Mouse (Mus musculus) embryonic facial prominence, embryonic 14.5 days (tissue): ENCODE measurements around the gene 4931428F04Rik. TPM values are rescaled to one million over a fixed set of nuclear protein-coding genes. Genes with fewer than 3 reads are reported as not detected.
A peak's percentile ranks its signal among the peaks of the same experiment; 100 is the strongest.

Source experiments
- ATAC-seq: fragments of 200-750 bp; cut with Nextera tagmentation; 2 replicates; pipeline ENCODE4 v1.8.0; 2017; ENCODE audit warnings: low read depth, moderate number of reproducible peaks, moderate TSS enrichment
- DNase-seq: peaks from one replicate; pipeline ENCODE4 v3.0.0-alpha.2; 2015; ENCODE audit warnings: low spot score
- H3K27ac ChIP-seq: fragments of 300-500 bp; sonication (generic); replicated peaks from 2 replicates; pipeline ENCODE4 v1.5.1; 2014; ENCODE audit warnings: low read depth, mild to moderate bottlenecking, low read length, moderate library complexity
- H3K27me3 ChIP-seq: fragments of 300-500 bp; sonication (generic); replicated peaks from 2 replicates; pipeline ENCODE4 v1.6.1; 2014; ENCODE audit warnings: low read length; ENCODE audit not compliant: control insufficient read depth, insufficient read depth
- H3K36me3 ChIP-seq: fragments of 300-500 bp; sonication (generic); 2 replicates; pipeline ENCODE4 v1.6.1; 2014; ENCODE audit warnings: low read length, mixed read lengths; ENCODE audit not compliant: control insufficient read depth, insufficient read depth
- H3K4me1 ChIP-seq: fragments of 300-500 bp; sonication (generic); 2 replicates; pipeline ENCODE4 v1.6.1; 2014; ENCODE audit warnings: antibody characterized with exemption, low read length; ENCODE audit not compliant: control insufficient read depth, insufficient read depth
- H3K4me2 ChIP-seq: fragments of 300-500 bp; sonication (generic); 2 replicates; pipeline ENCODE4 v1.6.1; 2014; ENCODE audit warnings: low read depth, mild to moderate bottlenecking, low read length, moderate library complexity, mixed read lengths
- H3K4me3 ChIP-seq: fragments of 300-500 bp; sonication (generic); 2 replicates; pipeline ENCODE4 v1.5.1; 2014; ENCODE audit warnings: low read depth, mild to moderate bottlenecking, low read length
- H3K9ac ChIP-seq: fragments of 300-500 bp; sonication (generic); 2 replicates; pipeline ENCODE4 v1.6.1; 2014; ENCODE audit warnings: low read depth, mild to moderate bottlenecking, low read length, moderate library complexity, mixed read lengths
- H3K9me3 ChIP-seq: fragments of 300-500 bp; sonication (generic); 2 replicates; pipeline ENCODE4 v1.6.1; 2016; ENCODE audit warnings: low read length; ENCODE audit not compliant: control insufficient read depth
- WGBS: fragments of 180-500 bp; shearing (Covaris S2); extraction: QIAGEN DNeasy Blood & Tissue Kit; methylation state at CpG from one replicate; pipeline ENCODE4 v1.1.7; 2014; 5-methylcytosine and 5-hydroxymethylcytosine counted together
- polyA plus RNA-seq: library from polyadenylated mRNA; unstranded; fragments of >200 nt; fragmentation: Nextera tagmentation; extraction: Ambion mirVana; gene quantifications from 2 replicates; pipeline ENCODE4 v1.2.1, GENCODE M21; 2014

The 4931428F04Rik gene
- 8.1 and 10.6 TPM in 2 replicates for polyA plus RNA-seq

DNA sequence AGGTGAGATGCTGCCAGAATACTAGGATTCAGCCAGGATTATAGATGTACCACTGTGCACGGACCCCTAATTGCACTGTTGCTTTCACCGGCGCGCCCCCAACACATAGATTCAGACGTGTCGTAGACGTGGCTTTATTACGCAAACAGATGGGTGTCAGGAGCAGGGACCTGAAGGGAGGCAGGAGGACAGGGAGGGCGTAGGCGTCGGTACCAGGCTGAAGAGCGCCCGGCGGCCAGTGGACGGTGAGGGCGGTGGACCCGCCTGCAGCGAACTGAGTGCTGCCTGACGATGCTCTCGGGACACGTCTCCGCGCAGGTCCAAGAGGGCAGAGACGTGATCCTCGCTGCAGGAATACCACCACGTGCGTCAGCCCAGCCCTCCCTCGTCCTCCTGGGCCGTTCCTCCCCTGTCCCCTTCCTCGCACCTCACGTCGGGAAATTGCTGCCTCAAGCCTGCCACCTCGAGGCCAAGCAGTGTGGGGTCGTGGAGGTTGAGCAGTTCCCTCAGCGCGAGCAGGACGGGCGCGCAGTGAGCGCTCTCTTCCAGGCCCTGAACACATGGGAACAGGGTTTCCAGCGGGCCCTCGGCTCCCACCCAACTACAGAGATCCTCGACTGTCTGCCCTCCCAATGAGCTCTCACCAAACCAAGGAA is at the start of gene 4931428F04Rik:
4931428F04Rik (minus strand) TSS at position 60 of the 656 bp plus-strand sequence.
- DNase-seq (peak; percentile 51), ATAC-seq (peak; percentile 17; the same call in 1 of the 2 replicates)
- Histone ChIP-seq H3K9me3 (no peaks in the 10 kb centered on the region), H3K4me1 (peaks cover 9% of the 10 kb centered on the region; the same call in 1 of the 2 replicates), H3K4me2 (peak within 1 kb of the TSS; percentile 64), H3K9ac (peak within 1 kb of the TSS; percentile 68), H3K27ac (peak within 1 kb of the TSS; percentile 76), H3K27me3 (peaks cover 11% of the 10 kb centered on the region), H3K36me3 (0 out of 2 replicates have a peak, but pooled peaks cover 6% of the 10 kb centered on the region), H3K4me3 (peak within 1 kb of the TSS; percentile 57)
- 2% methylated on average over 24 of the region's 43 CpGs for WGBS

DNA sequence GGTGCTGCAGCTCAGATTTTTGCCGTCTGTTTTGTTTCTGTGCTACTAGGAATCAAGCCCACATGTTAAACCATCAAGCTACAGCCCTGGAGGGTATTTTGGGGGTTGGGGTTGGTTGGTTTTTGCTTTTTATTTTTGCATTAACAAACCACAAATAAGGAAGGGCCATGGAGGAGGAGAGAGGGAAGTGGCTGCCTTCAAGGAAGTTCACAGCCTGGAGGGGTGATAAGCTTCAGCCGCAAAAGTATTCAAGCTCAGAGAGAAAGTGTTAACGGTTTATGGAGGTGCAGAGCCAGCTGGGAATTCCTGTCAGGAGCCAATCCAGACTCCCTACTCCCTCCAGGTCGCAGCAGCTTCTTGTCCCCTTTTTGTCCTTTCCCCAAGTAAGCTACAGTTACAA is 49.3 kb upstream of the 4931428F04Rik start:
- no peaks in the 10 kb centered on the region for H3K27me3 ChIP-seq
- 23% methylated on average over 4 of the region's 4 CpGs for WGBS
- ATAC-seq (no peak), DNase-seq (no peak)
- H3K9me3 ChIP-seq: no peaks in the 10 kb centered on the region
- H3K4me2 ChIP-seq: no peak overlapping the region
- H3K9ac ChIP-seq: peak overlapping the region; percentile 49; the same call in 1 of the 2 replicates
- no peak overlapping the region for H3K4me3 ChIP-seq
- peaks cover 29% of the 10 kb centered on the region for H3K36me3 ChIP-seq
- H3K4me1 ChIP-seq: no peaks in the 10 kb centered on the region; the same call in 1 of the 2 replicates
- no peak overlapping the region for H3K27ac ChIP-seq

DNA sequence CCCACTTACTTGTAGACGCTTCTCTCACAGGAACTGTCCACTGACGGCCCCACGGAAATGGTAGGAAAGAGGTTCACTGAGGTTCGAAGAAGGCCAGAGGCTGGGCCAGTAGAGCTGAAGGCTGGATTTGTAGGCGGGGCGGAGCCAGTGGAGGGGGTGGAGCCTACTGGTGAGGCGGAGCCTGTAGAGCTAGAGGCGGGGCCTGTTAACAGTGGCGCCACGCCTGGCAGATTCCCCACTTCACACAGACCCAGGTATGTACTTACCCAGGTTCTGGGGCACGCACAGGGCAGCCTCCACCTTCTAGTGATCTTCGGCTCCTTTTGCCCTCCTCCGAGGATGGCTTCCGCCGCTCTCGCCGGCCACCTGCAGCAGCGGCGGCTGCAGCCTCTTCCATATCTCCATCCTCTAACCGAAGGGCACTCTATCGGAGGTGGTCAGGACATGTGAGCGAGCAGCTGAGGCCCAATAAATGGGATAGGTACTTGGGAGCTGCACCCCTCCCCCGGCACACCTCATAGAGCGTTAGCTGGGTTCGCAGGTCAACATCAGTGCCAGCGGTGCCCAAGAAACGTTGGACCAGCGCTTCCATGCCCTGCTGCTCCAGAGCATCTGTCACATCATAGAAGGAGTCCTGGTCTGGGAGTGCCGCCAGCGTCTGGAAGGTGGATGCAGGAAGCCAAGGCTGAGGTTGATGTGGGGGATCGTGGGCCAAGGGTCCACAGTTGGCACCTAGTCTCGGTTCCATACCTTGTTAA is 46.9 kb upstream of the 4931428F04Rik start:
- DNase-seq (no peak), ATAC-seq (no peak)
- Histone ChIP-seq H3K27ac (no peak overlapping the region), H3K4me3 (no peak overlapping the region), H3K4me2 (no peak overlapping the region), H3K9me3 (no peaks in the 10 kb centered on the region), H3K4me1 (no peaks in the 10 kb centered on the region; the same call in 1 of the 2 replicates), H3K9ac (no peak overlapping the region), H3K36me3 (peaks cover 53% of the 10 kb centered on the region), H3K27me3 (no peaks in the 10 kb centered on the region)
- 67% methylated on average over 31 of the region's 32 CpGs for WGBS

DNA sequence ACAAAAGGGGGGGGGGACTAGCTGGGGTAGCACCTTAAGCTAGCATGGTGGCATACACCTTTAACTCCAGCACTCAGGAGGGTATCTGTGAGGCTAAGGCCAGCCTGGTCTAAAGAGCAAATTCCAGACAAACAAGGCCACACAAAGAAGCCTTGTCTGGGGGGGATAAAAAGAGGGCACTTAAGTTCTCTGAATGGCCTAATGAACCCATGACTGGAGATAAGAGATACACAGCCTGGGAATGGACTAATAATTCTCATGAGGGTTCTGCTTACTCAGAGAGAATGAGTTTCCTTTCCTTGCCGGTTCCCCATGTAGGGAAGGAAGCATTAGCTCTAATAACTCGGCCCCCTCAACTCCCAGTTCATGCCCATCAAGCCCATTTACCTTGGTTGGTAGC is 42.9 kb upstream of the 4931428F04Rik start:
- Histone ChIP-seq H3K27ac (no peak overlapping the region), H3K9me3 (no peaks in the 10 kb centered on the region), H3K4me1 (peaks cover under 1% of the 10 kb centered on the region; the same call in 1 of the 2 replicates), H3K4me2 (no peak overlapping the region), H3K36me3 (peaks cover 92% of the 10 kb centered on the region), H3K27me3 (no peaks in the 10 kb centered on the region), H3K4me3 (no peak overlapping the region), H3K9ac (no peak overlapping the region)
- ATAC-seq (no peak), DNase-seq (no peak)
- WGBS: 59% methylated on average over 2 of the region's 2 CpGs

DNA sequence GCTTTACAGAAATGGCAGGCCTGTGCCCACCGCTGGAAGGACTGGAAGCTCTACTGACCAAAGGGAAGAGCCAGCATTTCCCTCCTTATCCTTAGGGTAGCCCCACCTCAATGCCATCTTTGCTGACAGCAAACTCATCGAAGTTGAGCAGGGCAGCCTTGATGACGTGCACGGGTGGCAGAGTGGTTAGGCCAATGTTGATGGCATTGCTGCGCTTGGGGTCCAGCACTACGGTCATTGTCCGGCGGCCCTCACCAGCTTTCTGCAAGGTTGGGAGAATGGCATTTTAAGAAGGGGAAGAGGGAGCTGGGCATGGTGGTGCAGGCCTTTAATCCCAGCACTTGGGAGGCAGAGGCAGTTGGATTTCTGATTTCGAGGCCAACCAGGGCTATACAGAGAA is 42.3 kb upstream of the 4931428F04Rik start:
- Histone ChIP-seq H3K4me2 (no peak overlapping the region), H3K27me3 (no peaks in the 10 kb centered on the region), H3K4me3 (no peak overlapping the region), H3K9me3 (no peaks in the 10 kb centered on the region), H3K4me1 (peaks cover 3% of the 10 kb centered on the region; the same call in 1 of the 2 replicates), H3K36me3 (peaks cover 89% of the 10 kb centered on the region), H3K27ac (no peak overlapping the region), H3K9ac (no peak overlapping the region)
- DNase-seq (no peak), ATAC-seq (no peak)
- WGBS: 89% methylated on average over 9 of the region's 9 CpGs

DNA sequence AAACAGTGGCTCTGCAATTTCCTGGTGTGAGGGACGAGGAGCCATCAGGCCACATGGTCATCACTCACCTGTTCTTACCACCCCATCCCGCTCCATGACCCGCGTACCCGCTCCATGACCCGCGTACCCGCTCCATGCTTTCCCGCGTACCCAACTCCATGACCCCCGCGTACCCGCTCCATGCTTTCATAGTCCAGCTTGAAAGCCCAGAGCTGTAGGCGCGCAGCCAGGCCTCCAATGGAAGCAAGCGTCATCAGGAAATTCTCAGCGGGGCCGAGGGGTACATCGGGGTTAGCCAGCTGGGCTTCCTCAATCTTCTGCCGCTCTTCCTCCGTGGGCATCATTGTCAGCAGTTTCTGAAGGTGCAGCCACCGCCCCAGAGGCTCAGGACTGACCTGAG is 41.8 kb upstream of the 4931428F04Rik start:
- no peak for ATAC-seq
- H3K9me3 ChIP-seq: no peaks in the 10 kb centered on the region
- H3K27ac ChIP-seq: no peak overlapping the region
- 94% methylated on average over 22 of the region's 22 CpGs for WGBS
- no peak for DNase-seq
- no peaks in the 10 kb centered on the region for H3K27me3 ChIP-seq
- peaks cover 85% of the 10 kb centered on the region for H3K36me3 ChIP-seq
- no peak overlapping the region for H3K4me2 ChIP-seq
- H3K9ac ChIP-seq: no peak overlapping the region
- H3K4me3 ChIP-seq: no peak overlapping the region
- H3K4me1 ChIP-seq: peaks cover 3% of the 10 kb centered on the region; the same call in 1 of the 2 replicates

DNA sequence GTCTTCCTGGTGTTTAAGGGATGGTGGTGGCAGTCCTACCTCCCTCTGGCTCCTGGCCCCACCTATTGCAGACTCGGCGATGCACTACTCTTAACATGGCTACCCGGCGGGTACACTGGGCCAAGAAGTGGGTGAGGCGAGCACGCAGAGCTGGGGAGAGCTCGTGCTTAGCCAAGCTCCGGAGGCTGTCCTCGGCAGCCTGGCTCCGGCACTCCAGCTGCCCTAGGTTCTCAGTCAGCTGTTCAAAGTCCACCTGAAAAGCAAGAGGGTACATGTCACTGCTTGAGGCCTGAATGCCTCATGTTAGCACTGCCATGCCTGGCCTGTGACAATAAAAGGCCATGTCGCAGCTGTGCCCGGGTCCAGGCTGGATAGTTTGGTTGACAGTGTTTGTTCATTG is 40.7 kb upstream of the 4931428F04Rik start:
- no peak overlapping the region for H3K9ac ChIP-seq
- no peak overlapping the region for H3K4me3 ChIP-seq
- H3K9me3 ChIP-seq: no peaks in the 10 kb centered on the region
- H3K27me3 ChIP-seq: no peaks in the 10 kb centered on the region
- DNase-seq: no peak
- H3K4me1 ChIP-seq: peaks cover 3% of the 10 kb centered on the region; the same call in 1 of the 2 replicates
- no peak for ATAC-seq
- WGBS: 95% methylated on average over 10 of the region's 12 CpGs
- H3K4me2 ChIP-seq: no peak overlapping the region
- peaks cover 75% of the 10 kb centered on the region for H3K36me3 ChIP-seq
- H3K27ac ChIP-seq: no peak overlapping the region

DNA sequence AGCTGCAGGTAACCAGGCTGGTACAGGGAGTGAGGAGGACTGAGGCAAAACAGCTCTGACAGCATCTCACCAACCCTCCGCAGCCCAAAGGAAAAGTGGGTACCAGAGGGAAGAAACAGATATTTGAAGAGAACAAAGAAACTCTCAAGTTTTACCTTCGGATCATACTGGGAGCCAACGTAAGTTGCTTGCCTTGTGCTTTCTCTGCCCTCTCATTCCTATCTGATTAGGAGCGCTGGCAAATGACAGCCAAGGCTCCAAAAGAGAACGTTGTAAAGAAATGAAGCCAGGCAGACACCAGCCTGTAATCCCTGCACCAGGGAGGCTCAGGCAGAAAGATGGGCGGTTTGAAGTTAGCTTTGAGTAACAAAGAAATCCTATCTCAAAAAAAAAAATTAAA is 37.3 kb upstream of the 4931428F04Rik start:
- Histone ChIP-seq H3K36me3 (peaks cover 58% of the 10 kb centered on the region), H3K4me2 (peak overlapping the region; percentile 82), H3K27me3 (no peaks in the 10 kb centered on the region), H3K9me3 (no peaks in the 10 kb centered on the region), H3K27ac (peak overlapping the region; percentile 79; the same call in 1 of the 2 replicates), H3K4me1 (peaks cover 3% of the 10 kb centered on the region; the same call in 1 of the 2 replicates), H3K9ac (peak overlapping the region; percentile 77), H3K4me3 (peak overlapping the region; percentile 60)
- 33% methylated on average over 6 of the region's 6 CpGs for WGBS
- 0 out of 2 replicates have a peak, but pooled peaks have one; percentile 3 for ATAC-seq
- no peak for DNase-seq
